Mouse (Mus musculus) intestine, embryonic 14.5 days (tissue): ENCODE measurements at regions not wholly inside any gene's neighbourhood (a gene's known extent, or its start where the extent isn't known, plus 50 kb on each side); places are given as distances from the start of the nearest gene placed in this dataset.

Experiments used
- ATAC-seq: fragments of 200-750 bp; cut with Nextera tagmentation; replicated peaks from 2 replicates; pipeline ENCODE4 v1.8.0; 2017; ENCODE audit warnings: low read depth, moderate number of reproducible peaks, moderate TSS enrichment, moderate library complexity; ENCODE audit not compliant: low FRiP score, low TSS enrichment
- DNase-seq: peaks from one replicate; pipeline ENCODE4 v3.0.0-alpha.2; 2018; ENCODE audit warnings: low spot score
- H3K27ac ChIP-seq: fragments of 300-500 bp; sonication (generic); 2 replicates; pipeline ENCODE4 v1.5.1; 2014; ENCODE audit warnings: low read depth, mild to moderate bottlenecking, control low read depth
- H3K27me3 ChIP-seq: fragments of 300-500 bp; sonication (generic); replicated peaks from 2 replicates; pipeline ENCODE4 v1.6.1; 2014; ENCODE audit warnings: low read length, control low read depth; ENCODE audit not compliant: control insufficient read depth, insufficient read depth
- H3K36me3 ChIP-seq: fragments of 300-500 bp; sonication (generic); 2 replicates; pipeline ENCODE4 v1.6.1; 2014; ENCODE audit warnings: low read length, control low read depth; ENCODE audit not compliant: control insufficient read depth, insufficient read depth
- H3K4me1 ChIP-seq: fragments of 300-500 bp; sonication (generic); replicated peaks from 2 replicates; pipeline ENCODE4 v1.6.1; 2014; ENCODE audit warnings: low read length, control low read depth, mixed read lengths; ENCODE audit not compliant: control insufficient read depth, insufficient read depth
- H3K4me2 ChIP-seq: fragments of 300-500 bp; sonication (generic); 2 replicates; pipeline ENCODE4 v1.6.1; 2014; ENCODE audit warnings: low read length
- H3K4me3 ChIP-seq: fragments of 300-500 bp; sonication (generic); 2 replicates; pipeline ENCODE4 v1.5.1; 2014; ENCODE audit warnings: low read depth, low read length, control low read depth, mixed read lengths
- H3K9ac ChIP-seq: fragments of 300-500 bp; sonication (generic); 2 replicates; pipeline ENCODE4 v1.6.1; 2014; ENCODE audit warnings: mild to moderate bottlenecking, low read length
- H3K9me3 ChIP-seq: fragments of 300-500 bp; sonication (generic); 2 replicates; pipeline ENCODE4 v1.6.1; 2016; ENCODE audit warnings: low read length, control low read depth; ENCODE audit not compliant: control insufficient read depth
- WGBS: fragments of 180-500 bp; shearing (Covaris S2); extraction: QIAGEN DNeasy Blood & Tissue Kit; methylation state at CpG from one replicate; pipeline ENCODE4 v1.1.7; 2014; 5-methylcytosine and 5-hydroxymethylcytosine counted together

GRCm38 (mm10) chr3:41495097-41495496 is 60.4 kb upstream of the Jade1 start:
- DNase-seq: no peak
- no peak overlapping the region for H3K27ac ChIP-seq
- no peaks in the 10 kb centered on the region for H3K9me3 ChIP-seq
- H3K4me2 ChIP-seq: no peak overlapping the region
- no peaks in the 10 kb centered on the region for H3K36me3 ChIP-seq
- no peak for ATAC-seq
- H3K4me3 ChIP-seq: no peak overlapping the region
- WGBS: 67% methylated on average over 5 of the region's 5 CpGs
- no peaks in the 10 kb centered on the region for H3K4me1 ChIP-seq
- no peaks in the 10 kb centered on the region for H3K27me3 ChIP-seq
- no peak overlapping the region for H3K9ac ChIP-seq

DNA sequence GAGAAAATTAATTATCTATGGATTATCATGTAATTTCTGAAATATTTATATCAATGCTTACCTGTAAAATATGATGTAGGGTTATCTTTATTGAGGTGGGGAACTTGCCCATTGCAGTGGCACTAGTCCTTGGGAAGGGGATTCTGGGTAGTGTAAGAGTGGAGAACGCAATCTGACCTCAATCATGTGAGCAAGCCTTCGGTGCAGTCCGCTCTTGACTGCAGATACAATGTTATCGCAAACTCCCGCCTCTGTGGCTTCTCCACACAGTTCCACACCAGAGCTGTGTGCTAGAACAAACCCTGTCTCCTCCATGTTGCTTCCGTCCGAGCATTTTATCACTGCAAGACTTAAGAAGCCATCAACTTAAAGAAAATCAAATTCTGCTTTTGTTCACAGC is 62.1 kb upstream of the Jade1 start:
- no peaks in the 10 kb centered on the region; the same call in 1 of the 2 replicates for H3K4me1 ChIP-seq
- no peaks in the 10 kb centered on the region for H3K27me3 ChIP-seq
- 96% methylated on average over 7 of the region's 7 CpGs for WGBS

GRCm38 (mm10) chr3:41492727-41493392 is 62.7 kb upstream of the Jade1 start:
- Histone ChIP-seq H3K27me3 (no peaks in the 10 kb centered on the region), H3K9me3 (no peaks in the 10 kb centered on the region), H3K9ac (no peak overlapping the region), H3K4me3 (no peak overlapping the region), H3K36me3 (no peaks in the 10 kb centered on the region), H3K4me2 (no peak overlapping the region), H3K4me1 (no peaks in the 10 kb centered on the region; the same call in 1 of the 2 replicates), H3K27ac (no peak overlapping the region)
- 79% methylated on average over 13 of the region's 13 CpGs for WGBS
- ATAC-seq: no peak
- no peak for DNase-seq

More for the DNA sequence above, 62.1 kb upstream of the Jade1 start:
- Histone ChIP-seq H3K4me3 (no peak overlapping the region), H3K27ac (no peak overlapping the region), H3K9ac (no peak overlapping the region), H3K36me3 (no peaks in the 10 kb centered on the region), H3K9me3 (no peaks in the 10 kb centered on the region), H3K4me2 (no peak overlapping the region)
- ATAC-seq (no peak), DNase-seq (no peak)

DNA sequence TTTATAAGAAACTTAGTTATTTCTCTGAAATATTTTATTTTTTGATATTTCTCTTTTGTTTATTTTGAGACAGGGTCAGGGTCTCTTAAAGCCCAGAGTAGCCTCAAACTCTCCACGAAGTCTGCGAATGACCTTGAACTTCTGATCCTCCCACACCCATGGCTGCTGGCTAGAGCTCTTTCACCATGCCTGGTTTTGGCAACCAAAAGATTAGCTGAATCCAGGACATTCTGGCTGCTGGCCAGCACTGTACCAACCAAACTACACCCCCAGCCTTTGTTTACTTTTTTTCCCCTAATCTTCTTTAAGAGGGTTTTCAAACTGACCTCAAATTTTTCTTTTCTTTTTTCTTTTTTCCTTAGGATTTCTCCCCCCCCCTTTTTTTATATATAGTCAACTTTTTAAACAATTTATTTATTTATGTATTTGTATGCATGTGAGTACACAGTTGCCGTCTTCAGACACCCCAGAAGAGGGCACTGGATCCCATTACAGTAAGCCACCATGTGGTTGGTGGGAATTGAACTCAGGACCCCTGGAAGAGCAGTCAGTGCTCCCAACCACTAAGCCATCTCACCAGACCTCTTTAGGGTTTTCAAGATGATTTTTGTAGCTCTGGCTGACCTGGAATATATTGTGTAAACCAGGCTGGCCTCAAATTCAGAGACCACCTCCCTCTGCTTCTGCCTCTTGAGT is 63.4 kb upstream of the Jade1 start:
- 77% methylated on average over 3 of the region's 3 CpGs for WGBS
- H3K36me3 ChIP-seq: no peaks in the 10 kb centered on the region
- no peaks in the 10 kb centered on the region for H3K9me3 ChIP-seq
- ATAC-seq: no peak
- no peak for DNase-seq
- H3K4me3 ChIP-seq: no peak overlapping the region
- no peaks in the 10 kb centered on the region for H3K27me3 ChIP-seq
- no peak overlapping the region for H3K27ac ChIP-seq
- H3K4me1 ChIP-seq: no peaks in the 10 kb centered on the region; the same call in 1 of the 2 replicates
- H3K9ac ChIP-seq: no peak overlapping the region
- H3K4me2 ChIP-seq: no peak overlapping the region

DNA sequence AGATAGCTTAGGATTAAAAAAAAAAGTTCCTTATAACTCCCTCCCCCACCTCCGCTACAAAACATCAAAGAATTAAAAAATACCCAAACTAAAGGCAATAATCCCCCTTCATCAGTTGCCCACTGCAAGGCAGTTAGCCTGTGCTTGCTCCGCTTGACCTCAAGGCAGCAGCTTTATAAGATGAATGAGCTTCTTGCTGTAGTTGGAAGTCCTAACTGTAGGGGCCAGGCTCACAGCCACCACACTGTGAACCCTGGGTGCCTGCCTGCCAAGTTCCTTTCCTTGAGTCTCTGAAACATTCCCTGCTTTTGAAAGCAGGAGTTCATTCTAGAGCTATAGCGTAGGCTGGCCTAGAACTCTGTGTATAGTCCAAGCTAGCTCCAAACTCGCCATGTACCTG is 64.3 kb upstream of the Jade1 start:
- Histone ChIP-seq H3K36me3 (no peaks in the 10 kb centered on the region), H3K4me2 (no peak overlapping the region), H3K4me3 (no peak overlapping the region), H3K9ac (no peak overlapping the region), H3K27ac (no peak overlapping the region), H3K4me1 (no peaks in the 10 kb centered on the region; the same call in 1 of the 2 replicates), H3K9me3 (no peaks in the 10 kb centered on the region), H3K27me3 (no peaks in the 10 kb centered on the region)
- no peak for ATAC-seq
- DNase-seq: no peak
- WGBS: 93% methylated on average over 4 of the region's 4 CpGs

GRCm38 (mm10) chr3:41489998-41490397 is 65.5 kb upstream of the Jade1 start:
- no peaks in the 10 kb centered on the region for H3K27me3 ChIP-seq
- no peak for DNase-seq
- no peak for ATAC-seq

DNA sequence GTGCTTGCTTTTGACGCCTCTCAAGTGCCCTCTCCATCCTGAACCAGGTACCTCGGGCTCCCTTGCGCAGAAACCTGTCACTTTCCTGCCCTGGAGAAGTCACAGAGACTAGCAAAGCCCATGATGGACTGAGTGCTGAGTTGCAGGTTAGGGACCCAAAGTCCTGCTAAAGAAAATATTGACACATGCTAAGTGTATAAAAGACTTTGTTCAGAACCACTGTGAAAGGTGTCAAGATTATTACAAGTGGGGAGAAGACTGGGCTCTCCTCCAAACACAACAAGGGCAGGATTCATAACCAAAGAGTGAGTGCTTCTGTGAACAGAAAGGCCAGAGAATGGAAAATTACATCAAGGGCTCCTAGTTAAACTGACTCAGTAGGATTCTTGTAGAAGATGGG is 66.0 kb upstream of the Jade1 start:
- WGBS: 73% methylated on average over 3 of the region's 3 CpGs
- no peak for DNase-seq
- no peak for ATAC-seq
- no peak overlapping the region for H3K27ac ChIP-seq
- H3K9ac ChIP-seq: no peak overlapping the region
- no peaks in the 10 kb centered on the region for H3K36me3 ChIP-seq
- H3K4me2 ChIP-seq: no peak overlapping the region
- H3K4me1 ChIP-seq: no peaks in the 10 kb centered on the region; the same call in 1 of the 2 replicates
- H3K9me3 ChIP-seq: no peaks in the 10 kb centered on the region
- H3K4me3 ChIP-seq: no peak overlapping the region
- H3K27me3 ChIP-seq: no peaks in the 10 kb centered on the region

More at GRCm38 (mm10) chr3:41489998-41490397, 65.5 kb upstream of the Jade1 start:
- Histone ChIP-seq H3K4me1 (no peaks in the 10 kb centered on the region; the same call in 1 of the 2 replicates), H3K4me3 (no peak overlapping the region), H3K4me2 (no peak overlapping the region), H3K9me3 (no peaks in the 10 kb centered on the region), H3K36me3 (no peaks in the 10 kb centered on the region), H3K27ac (no peak overlapping the region), H3K9ac (no peak overlapping the region)

DNA sequence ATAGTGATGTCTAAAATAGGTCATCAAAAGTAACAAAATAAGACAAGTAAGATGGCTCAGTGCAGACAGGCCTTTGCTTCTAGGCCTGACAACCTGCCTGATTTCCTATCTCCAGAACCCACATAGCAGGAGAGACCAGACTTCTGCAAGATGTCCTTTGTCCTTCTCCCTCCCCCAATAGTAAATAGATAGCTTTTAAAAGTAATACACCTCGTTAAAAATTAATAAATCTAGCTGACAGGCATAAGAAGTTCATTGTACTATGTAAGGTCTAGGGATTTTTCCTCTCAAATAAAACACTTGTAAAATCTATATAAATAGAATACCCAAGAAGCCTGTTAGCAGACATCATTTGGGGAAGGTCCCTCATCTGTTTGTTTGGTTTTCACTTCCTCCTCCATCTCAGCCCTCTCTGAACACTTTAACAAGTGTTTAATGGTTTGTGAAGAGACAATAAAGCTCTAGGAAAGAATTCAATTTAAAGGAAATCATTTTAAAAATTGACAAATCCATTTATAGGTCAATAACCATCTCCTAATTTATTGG is 67.2 kb upstream of the Jade1 start:
- Histone ChIP-seq H3K27ac (no peak overlapping the region), H3K4me3 (no peak overlapping the region), H3K9ac (no peak overlapping the region), H3K27me3 (no peaks in the 10 kb centered on the region), H3K36me3 (no peaks in the 10 kb centered on the region), H3K4me2 (no peak overlapping the region), H3K9me3 (no peaks in the 10 kb centered on the region), H3K4me1 (peaks cover 4% of the 10 kb centered on the region)
- peak; percentile 66 for ATAC-seq
- 23% methylated on average over 1 of the region's 1 CpGs for WGBS
- no peak for DNase-seq
